9 mouse cellular contexts compared by ENCODE assay signal in the genomic region with DNA sequence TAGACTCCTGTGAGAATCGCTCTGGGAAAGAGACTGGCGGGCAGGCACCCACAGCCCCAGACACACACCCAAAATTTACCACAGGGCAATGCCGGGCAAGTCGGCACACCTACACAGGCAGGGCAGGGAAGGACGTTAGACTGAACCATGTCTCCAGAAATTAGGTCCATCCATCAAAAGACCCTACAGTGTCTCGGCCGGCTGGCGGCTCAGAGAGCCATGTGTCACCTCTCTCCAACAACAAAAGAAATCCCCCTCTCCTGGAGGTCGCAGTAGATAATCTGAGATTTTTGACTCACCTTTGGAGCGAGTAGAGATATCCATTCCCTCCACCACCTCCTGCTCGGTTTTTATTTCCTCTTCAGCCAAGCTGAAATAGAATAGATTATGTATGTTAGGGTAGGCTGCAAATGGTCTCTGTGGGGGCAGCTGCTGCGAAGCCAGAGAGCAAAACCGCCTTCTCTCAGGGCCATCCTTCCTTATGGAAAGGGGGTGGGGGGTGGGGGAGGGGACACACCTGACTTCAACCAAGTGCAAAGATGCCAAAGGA. TPM values are rescaled to one million over a fixed set of nuclear protein-coding genes. Genes with fewer than 3 reads are reported as not detected.
A peak's percentile ranks its signal among the peaks of the same experiment; 100 is the strongest.
DNase-seq lines count a peak whose midpoint lies in the region; ATAC-seq and TF ChIP-seq lines count a peak whose summit lies in the region.
"Had no signal": no experiment of that assay in that cellular context is flagged by ENCODE, and none has a peak within 500 bp of the region (broad histone marks: within the 10 kb centered on the region; RNA-seq: fewer than 3 reads in every experiment).

No protein-coding gene starts in this region.

- no peak for TF ChIP-seq EP300 in ES-Bruce4 (IDR thresholded peaks at IDR 0.05; ENCODE audit: insufficient read depth, low read depth, low read length)

- TF ChIP-seq CTCF in ES-Bruce4 (IDR thresholded peaks at IDR 0.05; ENCODE audit: low read depth, low read length): no peak

- WGBS in heart, embryonic 12.5 days: 29% methylated on average over 13 of the region's 13 CpGs
- 32% methylated on average over 13 of the region's 13 CpGs for WGBS in forebrain, embryonic 14.5 days
- WGBS in liver, embryonic 15.5 days (ENCODE audit: insufficient replicate concordance): 75% methylated on average over 13 of the region's 13 CpGs

- peak overlapping the region; percentile 41 for H3K4me2 ChIP-seq in heart, embryonic 12.5 days
- H3K4me2 ChIP-seq in forebrain, embryonic 14.5 days (ENCODE audit: low read length): peak overlapping the region; percentile 46
- no peak overlapping the region; the same call in 1 of the 2 replicates for H3K4me2 ChIP-seq in liver, embryonic 15.5 days

- peak overlapping the region; percentile 68 for H3K27ac ChIP-seq in heart, embryonic 12.5 days (ENCODE audit: poor library complexity, severe bottlenecking)
- H3K27ac ChIP-seq in ES-Bruce4 (ENCODE audit: insufficient read depth, low read length): peak overlapping the region; percentile 78
- peak overlapping the region; percentile 77 for H3K27ac ChIP-seq in forebrain, embryonic 14.5 days (ENCODE audit: low read depth, low read length)
- peak overlapping the region; percentile 61; the same call in 1 of the 2 replicates for H3K27ac ChIP-seq in liver, embryonic 15.5 days (replicated peaks)

- no peak overlapping the region for H3K4me3 ChIP-seq in heart, embryonic 12.5 days
- peak overlapping the region; percentile 38 for H3K4me3 ChIP-seq in ES-Bruce4 (ENCODE audit: low read depth, low read length)
- no peak overlapping the region; the same call in 1 of the 2 replicates for H3K4me3 ChIP-seq in forebrain, embryonic 14.5 days (ENCODE audit: low read depth, low read length)
- no peak overlapping the region for H3K4me3 ChIP-seq in liver, embryonic 15.5 days (replicated peaks)

- no peaks in the 10 kb centered on the region for H3K9me3 ChIP-seq in heart, embryonic 12.5 days (replicated peaks)
- no peaks in the 10 kb centered on the region for H3K9me3 ChIP-seq in ES-Bruce4 (replicated peaks; ENCODE audit: control insufficient read depth, insufficient read depth, low read length, poor library complexity, severe bottlenecking)
- H3K9me3 ChIP-seq in forebrain, embryonic 14.5 days (replicated peaks; ENCODE audit: control insufficient read depth, low read length): no peaks in the 10 kb centered on the region
- H3K9me3 ChIP-seq in liver, embryonic 15.5 days (replicated peaks): no peaks in the 10 kb centered on the region

- peaks cover 79% of the 10 kb centered on the region for H3K4me1 ChIP-seq in heart, embryonic 12.5 days (replicated peaks)
- H3K4me1 ChIP-seq in ES-Bruce4 (ENCODE audit: control insufficient read depth, insufficient read depth, low read length): peaks cover 19% of the 10 kb centered on the region
- peaks cover 59% of the 10 kb centered on the region for H3K4me1 ChIP-seq in forebrain, embryonic 14.5 days (ENCODE audit: control insufficient read depth, insufficient read depth, low read length)
- peaks cover 82% of the 10 kb centered on the region for H3K4me1 ChIP-seq in liver, embryonic 15.5 days (replicated peaks)

- no peaks in the 10 kb centered on the region for H3K27me3 ChIP-seq in heart, embryonic 12.5 days (replicated peaks)
- H3K27me3 ChIP-seq in ES-Bruce4 (ENCODE audit: control insufficient read depth, insufficient read depth, low read length, poor library complexity, severe bottlenecking): no peaks in the 10 kb centered on the region
- H3K27me3 ChIP-seq in forebrain, embryonic 14.5 days (replicated peaks; ENCODE audit: control insufficient read depth, insufficient read depth, low read length): no peaks in the 10 kb centered on the region
- H3K27me3 ChIP-seq in liver, embryonic 15.5 days: no peaks in the 10 kb centered on the region
- H3K27me3 ChIP-seq: CH12.LX had no signal

- intact Hi-C loops in heart, postnatal 25 days (cut with DNase I): no loop called here

- no peak for DNase-seq in heart, postnatal 25 days (ENCODE audit: low spot score)
- DNase-seq in forebrain, embryonic 14.5 days (ENCODE audit: low spot score): no peak
- no peak for DNase-seq in ovary, postnatal 14 days (ENCODE audit: low spot score)
- DNase-seq in T-cell, adult 2 months (ENCODE audit: low spot score): no peak
- no peak for DNase-seq in frontal cortex, postnatal 10 days (ENCODE audit: low spot score in 2 of 2)

- H3K36me3 ChIP-seq in heart, embryonic 12.5 days: peaks cover 37% of the 10 kb centered on the region
- H3K36me3 ChIP-seq in ES-Bruce4 (ENCODE audit: control insufficient read depth, insufficient read depth, low read length, poor library complexity, severe bottlenecking): peaks cover 4% of the 10 kb centered on the region; the same call in 1 of the 2 replicates
- H3K36me3 ChIP-seq in forebrain, embryonic 14.5 days (ENCODE audit: control insufficient read depth, insufficient read depth, low read length): peaks cover 39% of the 10 kb centered on the region
- peaks cover 87% of the 10 kb centered on the region for H3K36me3 ChIP-seq in liver, embryonic 15.5 days (replicated peaks)

- peak overlapping the region; percentile 55 for H3K9ac ChIP-seq in heart, embryonic 12.5 days
- H3K9ac ChIP-seq in ES-Bruce4 (ENCODE audit: low read depth, poor library complexity, severe bottlenecking): peak overlapping the region; percentile 23
- peak overlapping the region; percentile 57 for H3K9ac ChIP-seq in forebrain, embryonic 14.5 days (ENCODE audit: low read length)
- no peak overlapping the region for H3K9ac ChIP-seq in liver, embryonic 15.5 days

- no peak for TF ChIP-seq POLR2A in ES-Bruce4 (IDR thresholded peaks at IDR 0.05; ENCODE audit: insufficient read depth, low read length)

- ATAC-seq in heart, embryonic 12.5 days (ENCODE audit: insufficient number of reproducible peaks, low FRiP score): no peak
- ATAC-seq in forebrain, embryonic 14.5 days: peak; percentile 4; the same call in 1 of the 2 replicates
- ATAC-seq in liver, embryonic 15.5 days (ENCODE audit: insufficient read depth): no peak

RNA-seq across cellular contexts. Expression of gene Zmynd8, which starts 23.3 kb away (rescaled TPM):
- 44.7 and 48.0 TPM in 2 replicates for polyA plus RNA-seq in heart, embryonic 12.5 days (2016; fragmentation: Nextera tagmentation; extraction: Ambion mirVana)
- total RNA-seq in heart, postnatal 25 days (2021): 10 to 100 TPM; 44.5 to 48.7 TPM
- polyA plus RNA-seq in ES-Bruce4 (2011; ENCODE audit: insufficient read depth, insufficient read length, low read depth, missing spikeins): 231 and 237 TPM in 2 replicates
- 43.3 and 58.0 TPM in 2 replicates for polyA plus RNA-seq in forebrain, embryonic 14.5 days (2014; fragmentation: Nextera tagmentation; extraction: Ambion mirVana)
- polyA plus RNA-seq in liver, embryonic 15.5 days (2015; fragmentation: Nextera tagmentation; extraction: Ambion mirVana): 19.1 and 24.6 TPM in 2 replicates
